Mouse (Mus musculus) brain, embryonic 14.5 days (tissue): ENCODE results near the gene Id3.

Experiments used
- CTCF ChIP-seq: fragments of 200-500 bp; IDR thresholded peaks from 2 replicates; pipeline ENCODE4 v1.5.1; 2012; ENCODE audit warnings: inconsistent platforms, mild to moderate bottlenecking, moderate library complexity, borderline replicate concordance; ENCODE audit not compliant: insufficient read depth, insufficient read length; ENCODE audit errors: extremely low read depth
- POLR2A ChIP-seq: fragments of 200-500 bp; IDR thresholded peaks from 2 replicates; pipeline ENCODE4 v1.6.1; 2012; ENCODE audit warnings: mild to moderate bottlenecking, inconsistent platforms, borderline replicate concordance; ENCODE audit not compliant: poor library complexity, insufficient read depth, insufficient read length, severe bottlenecking; ENCODE audit errors: extremely low read depth

- TF ChIP-seq POLR2A (no peak), CTCF (no peak)
These were observed 33.9 kb downstream of the Id3 start for GRCm38 (mm10) chr4:136177244-136177611.
